Mouse (Mus musculus) layer of hippocampus, postnatal 36 days (tissue): Measurements from ENCODE around the gene Gm15217. TPM values are rescaled to one million over a fixed set of nuclear protein-coding genes. Genes with fewer than 3 reads are reported as not detected.

Experiments
- DNase-seq, 2 experiments: peaks; one replicate each; pipeline ENCODE4 v3.0.0; 2022
- total RNA-seq, 2 experiments: library from RNA; stranded (reverse); gene quantifications; 2 replicates each; pipeline ENCODE4 v1.2.3; 2021

The Gm15217 gene
- total RNA-seq, 2 experiments from 2014 or later: not detected

DNA sequence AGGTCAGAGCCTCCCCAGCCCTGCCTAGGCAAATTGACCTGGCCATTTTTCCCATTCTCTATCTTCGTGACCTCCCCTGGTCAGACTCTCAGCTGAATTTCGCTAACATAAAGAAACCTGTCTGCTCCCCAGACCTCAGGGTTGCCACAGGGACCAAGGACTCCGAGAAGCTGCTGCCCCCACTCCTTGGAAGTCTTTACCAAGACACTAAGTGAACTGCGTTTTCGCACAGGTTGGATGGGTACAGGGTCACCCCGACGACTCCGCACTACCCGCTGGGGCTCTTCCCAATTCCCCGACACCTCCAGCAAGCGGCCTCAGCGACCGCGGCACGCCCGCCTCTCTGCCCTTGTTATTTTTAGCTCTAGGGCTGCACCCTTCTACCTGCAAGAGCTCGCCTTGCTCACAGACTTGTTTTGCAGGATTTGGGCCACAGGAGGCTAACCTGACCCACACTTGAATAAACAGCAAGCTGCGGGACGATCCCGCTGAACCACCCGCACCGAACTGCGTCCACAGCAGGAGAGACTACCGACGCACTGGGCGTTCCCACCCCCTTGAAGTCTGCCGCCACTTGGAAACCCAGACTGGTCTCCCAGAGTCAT, 19.0 kb downstream of the Gm15217 start:
- DNase-seq: no peak

DNA sequence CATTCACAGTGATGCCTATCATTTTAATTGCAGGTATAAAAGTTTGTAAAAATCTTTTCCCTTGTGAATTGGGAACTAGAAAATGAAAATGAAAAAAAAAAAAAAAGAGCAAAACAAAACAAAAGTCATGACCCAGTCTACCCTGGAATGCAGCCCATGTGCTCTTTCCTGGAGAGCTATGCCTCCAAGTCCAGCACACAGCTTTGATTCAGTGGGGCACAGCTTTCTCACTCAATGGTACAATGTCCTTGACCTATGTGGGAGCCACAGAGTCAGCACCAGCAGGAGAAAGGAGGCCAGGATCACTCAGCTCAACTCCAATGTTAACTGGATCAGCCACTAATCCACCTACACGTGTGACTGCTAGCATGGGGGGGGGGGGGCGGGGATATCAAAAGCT, 20.7 kb downstream of the Gm15217 start:
- no peak for DNase-seq

DNA sequence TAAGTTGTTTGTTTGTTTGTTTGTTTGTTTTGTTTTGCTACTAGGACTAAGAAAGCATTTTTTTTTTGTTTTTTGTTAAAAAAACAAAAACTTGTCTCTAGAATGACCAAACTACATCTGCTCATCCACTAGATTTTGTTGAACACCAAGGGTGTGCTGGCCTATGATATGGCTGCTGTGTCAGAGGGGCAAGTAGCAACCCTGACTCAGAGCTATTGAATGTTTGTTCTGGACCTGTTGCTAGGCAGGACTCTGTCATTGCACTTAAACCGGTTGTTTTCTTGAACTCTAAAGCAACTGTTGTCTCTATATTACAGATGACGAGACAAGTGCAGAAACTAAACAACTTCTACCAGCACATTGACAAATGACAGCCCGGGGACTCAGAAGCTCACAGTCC, 29.1 kb downstream of the Gm15217 start:
- no peak for DNase-seq

DNA sequence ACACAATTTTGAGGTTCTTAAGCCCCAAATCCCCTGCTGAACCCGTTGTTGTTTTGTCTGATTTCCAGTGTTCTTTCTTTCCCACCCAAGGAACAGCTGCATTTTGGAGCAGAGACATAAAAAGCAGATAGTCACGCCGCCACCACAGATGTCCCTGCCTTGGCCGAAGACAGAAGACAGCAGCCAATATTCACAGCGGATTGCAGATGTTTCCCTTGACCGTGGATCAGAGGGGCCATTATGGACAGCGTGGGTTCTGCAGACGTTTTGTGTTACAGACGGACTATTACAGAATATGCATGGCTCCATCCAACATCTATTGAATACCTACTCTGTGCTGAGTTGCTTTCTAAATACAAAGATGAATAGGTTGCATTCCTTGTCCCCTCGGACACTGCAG, 29.8 kb downstream of the Gm15217 start:
- DNase-seq: no peak

DNA sequence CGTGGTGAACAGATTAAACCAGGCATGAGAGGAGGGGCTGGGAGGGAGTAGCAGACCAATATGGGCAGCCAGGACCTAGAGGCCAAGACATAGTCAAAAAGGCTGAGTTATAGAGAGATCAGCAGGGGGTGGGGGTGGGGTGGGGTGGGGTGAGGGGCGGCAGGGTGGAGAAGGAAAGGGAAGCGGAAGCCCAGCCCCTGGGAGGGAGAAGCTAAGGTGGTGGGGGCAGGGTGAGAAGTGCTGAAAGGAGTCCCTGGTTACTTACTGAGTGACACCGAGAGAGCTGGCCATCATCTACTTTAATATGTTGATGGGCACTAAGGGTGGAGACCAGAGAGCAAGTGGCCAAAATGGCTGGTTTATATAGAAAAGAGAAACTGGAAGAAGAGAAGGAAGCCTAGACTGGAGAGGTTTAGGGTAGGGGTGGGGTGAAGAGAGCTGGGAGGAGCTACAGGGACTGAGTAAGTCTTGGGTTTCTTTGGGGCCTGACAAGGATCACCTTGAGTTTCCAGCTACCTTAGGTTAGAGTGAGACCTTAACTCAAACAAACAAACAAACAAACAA, 31.4 kb downstream of the Gm15217 start:
- DNase-seq: no peak

DNA sequence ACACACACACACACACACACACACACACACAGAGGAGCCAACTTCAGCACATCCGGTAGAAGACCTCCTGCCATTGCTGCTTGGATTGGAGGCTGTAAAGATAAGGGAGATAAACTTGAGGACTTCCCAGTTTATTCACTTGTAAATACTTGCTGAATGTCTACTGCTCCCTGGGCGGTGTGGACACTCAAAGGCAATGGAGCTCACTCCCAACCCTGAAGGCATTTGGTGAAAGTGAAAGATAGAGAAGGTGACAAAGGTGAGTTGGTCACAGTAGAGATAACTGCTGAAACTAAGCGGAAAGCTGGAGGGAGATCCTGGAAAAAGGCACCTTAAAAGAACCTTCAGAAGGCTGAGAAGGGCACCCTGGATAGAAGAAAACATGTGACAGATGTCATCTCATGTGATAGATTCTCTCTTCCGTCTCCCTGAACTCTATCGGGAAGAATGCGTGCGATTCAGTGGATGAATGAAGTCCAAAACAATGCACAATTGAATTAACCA, 33.3 kb downstream of the Gm15217 start:
- no peak for DNase-seq

DNA sequence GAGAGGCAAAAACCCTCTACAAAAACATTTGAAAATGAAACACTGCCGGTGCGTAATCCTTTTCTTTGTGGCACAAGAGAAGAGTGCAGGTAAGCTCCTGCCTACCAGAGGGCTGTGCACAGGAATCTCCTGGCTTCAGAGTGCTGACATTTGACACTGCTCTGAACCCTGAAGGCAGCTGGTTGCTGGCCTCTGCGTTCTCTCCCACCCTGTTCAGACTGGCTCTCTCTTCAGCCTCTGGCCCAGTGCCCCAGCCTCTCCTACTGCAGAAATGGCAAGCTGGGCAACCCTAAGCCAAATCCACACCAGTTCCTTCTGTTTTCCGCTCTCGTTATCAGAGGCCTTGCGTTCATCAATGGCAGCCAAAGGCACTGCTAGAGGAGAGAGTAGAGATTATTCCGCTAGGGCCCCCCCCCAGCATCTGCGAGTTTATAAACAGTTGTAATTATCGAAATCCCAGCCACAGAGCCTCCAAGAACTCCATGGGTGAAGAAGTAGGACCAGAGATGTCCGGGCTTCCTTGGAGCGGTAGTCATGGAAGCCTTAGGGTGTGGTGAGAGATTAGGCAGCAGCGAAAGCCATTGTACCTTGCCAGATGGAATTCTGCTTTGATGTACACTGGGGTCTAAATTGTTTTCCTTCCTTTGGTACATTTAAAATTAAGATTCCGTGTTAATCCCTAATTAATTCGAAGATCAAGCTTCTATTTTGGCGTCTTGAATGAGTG, 39.3 kb downstream of the Gm15217 start:
- no peak for DNase-seq

DNA sequence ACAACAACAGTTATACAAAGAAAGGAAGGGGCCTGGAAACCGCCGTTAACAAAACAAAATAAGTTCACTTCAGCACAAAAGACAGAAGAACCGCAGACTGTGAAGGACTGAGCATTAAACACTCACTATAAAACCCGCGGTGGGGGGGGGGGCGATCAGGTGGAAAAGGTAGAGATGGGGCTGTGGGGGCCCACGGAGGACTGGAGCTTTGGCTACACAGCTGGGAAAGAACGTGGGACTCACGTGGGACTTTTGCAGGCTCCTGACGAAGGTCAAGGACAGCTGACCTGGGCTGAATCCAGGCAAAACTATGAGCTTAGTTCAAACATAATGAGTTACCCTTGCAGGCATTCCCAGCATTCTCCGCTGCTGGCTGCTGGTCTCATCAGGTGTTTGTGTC, 40.1 kb downstream of the Gm15217 start:
- DNase-seq: no peak

DNA sequence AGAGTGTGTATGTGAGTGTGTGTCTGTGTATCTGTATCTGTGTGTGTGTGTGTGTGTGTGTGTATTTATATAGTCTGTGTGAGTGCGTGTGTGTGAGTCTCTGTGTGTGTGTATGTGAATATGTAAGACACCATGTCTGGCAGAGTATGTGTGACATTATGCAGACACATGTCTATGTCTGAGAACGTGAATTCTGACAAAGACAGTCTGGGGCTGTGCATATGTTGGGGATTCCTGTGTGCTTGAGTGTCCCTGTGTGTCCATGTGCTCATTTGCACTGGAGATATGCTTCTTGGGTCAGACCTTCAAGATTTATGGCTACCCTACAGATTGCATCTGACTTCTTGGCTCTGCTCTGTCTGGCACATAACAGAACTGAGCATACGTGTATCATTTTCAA, 42.6 kb downstream of the Gm15217 start:
- no peak for DNase-seq

DNA sequence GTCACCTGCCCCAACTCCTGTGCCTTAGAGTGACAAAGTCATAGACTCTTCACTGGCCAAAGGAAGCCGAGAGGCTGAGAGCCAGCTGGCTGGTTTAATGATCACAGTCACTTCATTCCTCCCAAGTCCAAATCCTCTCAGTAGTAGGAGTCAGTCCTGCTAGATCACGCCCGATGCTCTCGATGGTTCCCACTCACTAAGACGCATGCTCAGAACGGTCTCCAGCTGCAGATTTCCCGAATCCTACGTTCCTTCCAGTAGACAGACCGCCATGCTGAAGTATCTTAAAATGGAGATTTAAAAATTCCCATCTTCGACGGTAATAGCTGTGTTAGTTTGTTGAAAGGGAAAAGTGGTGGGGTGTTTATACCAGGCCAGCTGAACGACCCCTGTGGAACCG, 48.0 kb downstream of the Gm15217 start:
- DNase-seq: no peak

DNA sequence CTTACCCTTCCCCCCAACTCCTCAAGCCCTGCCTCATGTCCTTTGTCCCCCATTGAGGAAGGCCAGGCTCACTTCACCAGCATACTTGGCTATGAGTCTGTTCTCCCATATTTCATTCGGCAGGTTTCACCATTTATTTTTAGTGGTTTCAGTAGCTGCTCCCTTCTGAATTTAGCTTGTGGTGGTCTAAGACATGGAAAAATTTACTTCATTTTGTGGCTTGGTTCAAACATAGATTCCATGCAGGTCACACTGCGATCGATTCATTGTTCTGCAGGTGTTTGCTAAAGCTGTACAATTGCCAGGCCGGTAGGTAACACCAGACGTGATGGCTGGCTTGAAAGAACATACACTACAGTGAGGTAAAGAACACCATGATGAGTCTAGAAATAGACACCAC, 51.0 kb downstream of the Gm15217 start:
- no peak for DNase-seq

Other genes starting within 250 kb of the Gm15217 start
- gene Bmp4, start 11.3 kb downstream of the Gm15217 start, total RNA-seq: 1 to 10 TPM; 3.8 to 5.2 TPM